In genomic region chr1:181211920-181212633, GRCm38 (mm10) we compare ENCODE assay signal across 8 mouse cellular contexts. TPM values are rescaled to one million over a fixed set of nuclear protein-coding genes. Genes with fewer than 3 reads are reported as not detected.
DNase-seq lines count a peak whose midpoint lies in the region; ATAC-seq lines count a peak whose summit lies in the region.

Gene Wdr26 (minus strand): TSS chr1:181212001.

- no peaks in the 10 kb centered on the region for H3K36me3 ChIP-seq in hindbrain, embryonic 16.5 days (ENCODE audit: control insufficient read depth, insufficient read depth, low read length)
- peaks cover 8% of the 10 kb centered on the region; the same call in 1 of the 2 replicates for H3K36me3 ChIP-seq in macrophage (ENCODE audit: inconsistent target)

- H3K27me3 ChIP-seq in hindbrain, embryonic 16.5 days (replicated peaks; ENCODE audit: control insufficient read depth, insufficient read depth, low read length): no peaks in the 10 kb centered on the region

- H3K9me3 ChIP-seq in hindbrain, embryonic 16.5 days (ENCODE audit: control insufficient read depth, low read length): no peaks in the 10 kb centered on the region

- peak within 1 kb of the TSS; percentile 97 for H3K9ac ChIP-seq in hindbrain, embryonic 16.5 days (ENCODE audit: low read depth, low read length)

- DNase-seq in T-cell, adult 2 months (ENCODE audit: low spot score): peak; percentile 79
- DNase-seq in cerebellum, postnatal 25 days: peak; percentile 88
- peak; percentile 80 for DNase-seq in gastrocnemius, adult 18-20 months (ENCODE audit: low spot score)
- peak; percentile 79 to 87 for DNase-seq in left cerebral cortex, adult 18-20 months (ENCODE audit: low spot score in 2 of 2)
- peak; percentile 89 for DNase-seq in right cerebral cortex, adult 18-20 months
- DNase-seq in urinary bladder, postnatal 25 days (ENCODE audit: low spot score): peak; percentile 69

- peaks cover 81% of the 10 kb centered on the region for H3K79me2 ChIP-seq in macrophage (ENCODE audit: inconsistent target)

- ATAC-seq in hindbrain, embryonic 16.5 days: peak; percentile 96

- H3K4me2 ChIP-seq in hindbrain, embryonic 16.5 days (ENCODE audit: low read length): peak within 1 kb of the TSS; percentile 91

- peak within 1 kb of the TSS; percentile 95 for H3K27ac ChIP-seq in hindbrain, embryonic 16.5 days (ENCODE audit: low read depth, low read length)
- H3K27ac ChIP-seq in macrophage: peak within 1 kb of the TSS; percentile 92

- peak within 1 kb of the TSS; percentile 76 for H3K4me3 ChIP-seq in hindbrain, embryonic 16.5 days (ENCODE audit: low read length)
- peak within 1 kb of the TSS; percentile 58 for H3K4me3 ChIP-seq in macrophage (ENCODE audit: inconsistent target)

- peaks cover 21% of the 10 kb centered on the region for H3K4me1 ChIP-seq in hindbrain, embryonic 16.5 days (ENCODE audit: control insufficient read depth, insufficient read depth, low read depth, low read length)

- WGBS in hindbrain, embryonic 16.5 days: 1% methylated on average over 44 of the region's 54 CpGs
- under 1% methylated on average over 49 of the region's 54 CpGs for WGBS in macrophage (ENCODE audit: missing documents)

RNA-seq across cellular contexts. Expression of gene Wdr26, which starts in this region (rescaled TPM):
- 10 to 100 TPM; 89.7 to 92.7 TPM for total RNA-seq in gastrocnemius, adult 18-20 months (2021)
- 29.5 and 30.0 TPM in 2 replicates for polyA plus RNA-seq in hindbrain, embryonic 16.5 days (2015; fragmentation: Nextera tagmentation; extraction: Ambion mirVana)
- 10 to 100 TPM; 98.1 to 98.9 TPM for total RNA-seq in left cerebral cortex, adult 18-20 months (2021)
- 100 to 1,000 TPM; 306 to 843 (median 604) TPM for total RNA-seq in macrophage (2018; cell fraction: chromatin; rRNA removed)
- total RNA-seq in macrophage (2018; cell fraction: cytosol; rRNA removed): 100 to 1,000 TPM; 117 to 200 (median 160) TPM
- 100 to 1,000 TPM; 284 to 524 (median 451) TPM for total RNA-seq in macrophage (2018; cell fraction: nucleus; rRNA removed)
- polyA plus RNA-seq in macrophage (2018): 115 to 137 TPM (median 119 TPM) in 3 replicates

Comparison
In these comparisons a context has a peak if more than half of its experiments do, and no peak if none do; other contexts are left out.
1. Peak in every context shown above with its lines: DNase-seq, ATAC-seq, H3K4me3 ChIP-seq and H3K27ac ChIP-seq.